Mouse (Mus musculus) hindlimb bud, embryonic 11.5 days (tissue): ENCODE results near the gene Gucy2c.
"Not testable (repeated sequence)": the region's sequence is repeated elsewhere in the genome, so short reads cannot be mapped to it uniquely, and the experiment has no call there.

Source experiments
- DNase-seq: peaks from one replicate; pipeline ENCODE4 v3.0.0-alpha.2; 2012; ENCODE audit warnings: low read depth, low spot score; ENCODE audit errors: extremely low spot score

Gene Gucy2c

GRCm38 (mm10) chr6:136803739-136804633, 22.4 kb upstream of the Gucy2c start, which contains the start of gene Hist4h4:
Gene Hist4h4, minus strand, starts transcription at chr6:136804415.
- peak; percentile 100 for DNase-seq

DNA sequence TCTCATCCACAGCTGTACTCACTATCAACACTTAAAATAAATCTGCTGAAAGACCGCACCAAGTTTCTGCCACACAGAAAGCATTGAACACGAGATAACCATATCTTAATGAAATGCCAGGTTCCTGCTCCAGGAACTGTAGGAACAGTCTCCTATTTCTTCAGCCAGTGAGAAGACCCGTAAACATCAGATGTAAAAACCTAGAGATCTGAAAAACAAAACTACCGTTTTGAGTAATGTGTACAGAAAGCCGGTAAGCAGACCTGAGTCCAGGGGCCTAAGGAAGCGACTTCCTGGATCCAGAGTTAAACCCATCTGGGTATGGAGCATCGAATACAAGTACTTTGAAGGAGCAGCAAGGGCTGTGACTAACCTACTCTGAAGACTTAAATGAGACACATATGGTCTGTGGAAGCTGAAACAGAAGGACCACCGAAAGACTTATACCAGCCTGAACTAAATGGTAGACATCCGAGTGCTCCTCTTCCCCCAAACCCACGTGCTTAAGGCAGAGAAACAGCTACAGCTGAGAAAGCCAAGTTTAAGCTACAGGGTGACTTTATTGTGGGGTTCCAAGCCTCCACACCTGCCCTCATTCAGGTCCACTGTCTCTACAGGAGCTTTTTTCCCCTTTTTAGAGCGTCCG, 21.7 kb upstream of the Gucy2c start:
- DNase-seq, result no peak

GRCm38 (mm10) chr6:136801274-136801673, 19.7 kb upstream of the Gucy2c start:
- no peak for DNase-seq

- DNase-seq, result no peak
These were observed 19.1 kb upstream of the Gucy2c start for GRCm38 (mm10) chr6:136800710-136801109.

- DNase-seq, result not testable (repeated sequence)
These were observed 16.5 kb upstream of the Gucy2c start for GRCm38 (mm10) chr6:136797874-136798693.

DNA sequence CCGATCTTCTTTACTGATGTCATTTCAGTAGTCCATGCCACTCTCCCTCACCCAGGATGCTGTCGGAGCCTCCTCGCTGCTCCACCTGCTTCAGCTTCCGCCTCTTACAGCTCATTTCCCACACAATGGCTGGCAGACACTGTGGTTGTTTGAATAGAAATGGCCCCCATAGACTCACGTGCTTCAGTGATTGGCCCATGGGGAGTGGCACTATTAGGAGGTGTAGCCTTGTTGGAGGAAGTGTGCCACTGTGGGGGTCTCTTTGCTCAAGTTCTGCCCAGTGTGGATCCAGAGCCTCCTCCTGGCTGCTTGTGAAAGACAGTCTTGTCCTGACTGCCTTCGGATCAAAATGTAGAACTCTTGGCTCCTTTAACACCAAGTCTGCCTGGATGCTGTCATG, 14.3 kb upstream of the Gucy2c start:
- DNase-seq, result no peak

GRCm38 (mm10) chr6:136795110-136795509, 13.5 kb upstream of the Gucy2c start:
- DNase-seq, result no peak

GRCm38 (mm10) chr6:136793831-136794525, 12.4 kb upstream of the Gucy2c start:
- no peak for DNase-seq

GRCm38 (mm10) chr6:136792884-136793758, 11.6 kb upstream of the Gucy2c start:
- no peak for DNase-seq

DNA sequence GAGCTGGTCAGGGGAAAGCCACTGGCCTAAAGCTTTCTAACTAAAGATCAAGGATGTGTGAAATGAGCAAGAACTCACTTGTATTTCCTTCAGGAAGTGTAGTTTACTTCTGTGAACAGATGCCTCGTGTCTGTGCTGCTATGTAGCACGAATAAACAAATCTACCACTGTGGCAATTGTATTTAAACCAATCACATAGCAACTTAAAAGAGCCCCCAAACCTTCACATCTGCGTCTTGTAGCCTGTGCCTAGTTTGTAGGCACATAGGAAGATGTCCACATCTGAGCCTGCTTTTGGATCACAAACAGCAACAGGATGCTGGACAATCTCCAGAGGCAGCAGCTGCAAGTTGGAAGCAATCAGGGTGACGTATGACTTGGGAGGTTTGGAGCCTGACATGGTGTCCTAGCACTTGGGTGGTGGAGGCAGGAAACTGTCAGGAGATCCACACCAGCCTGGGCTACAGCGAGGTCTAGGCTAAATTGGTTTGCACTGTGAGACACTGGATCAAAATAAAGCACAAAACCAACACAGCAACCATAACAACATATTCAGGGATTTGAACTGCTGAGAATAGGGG, 7.9 kb upstream of the Gucy2c start:
- no peak for DNase-seq

- no peak for DNase-seq
These were observed 1.2 kb upstream of the Gucy2c start for GRCm38 (mm10) chr6:136782761-136783160.

DNA sequence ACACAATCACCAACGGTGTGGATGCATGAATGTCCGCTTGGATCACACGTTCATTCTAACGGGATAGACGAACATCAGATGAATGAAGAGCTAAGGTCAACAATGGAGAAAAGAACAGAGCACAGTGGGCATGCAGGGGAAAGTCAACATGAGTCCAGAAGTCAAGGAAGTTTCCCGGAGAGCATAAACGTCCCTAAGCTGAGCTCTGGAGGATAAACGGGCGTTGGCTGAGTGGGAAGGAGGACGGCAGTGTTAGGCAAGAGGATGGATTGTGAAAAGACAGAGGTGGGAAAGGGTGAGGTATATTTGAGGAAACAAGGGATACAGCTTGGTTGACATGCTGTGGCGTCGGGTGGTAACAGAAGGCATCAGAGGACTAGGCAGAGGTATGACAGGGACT, 581 bp upstream of the Gucy2c start:
- DNase-seq, result no peak

DNA sequence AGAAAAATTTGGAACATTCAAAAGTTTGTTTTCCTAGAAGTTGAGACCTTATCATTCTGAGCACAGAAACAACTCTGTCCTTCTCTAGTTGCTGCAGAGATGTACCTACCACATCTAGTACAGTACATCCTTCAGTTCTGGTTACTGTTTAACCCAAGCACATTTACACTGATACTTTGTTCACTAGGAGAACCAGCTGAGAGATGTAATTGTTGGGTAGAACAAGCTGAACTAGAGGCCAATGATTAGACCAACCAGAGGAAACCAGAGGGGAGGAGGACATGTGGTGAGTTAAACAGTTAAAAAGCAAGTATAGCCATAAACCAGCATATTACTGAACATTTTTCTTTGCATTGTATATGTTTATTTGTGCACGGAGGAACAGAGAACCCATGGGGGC, 5.2 kb downstream of the Gucy2c start:
- DNase-seq, result no peak

DNA sequence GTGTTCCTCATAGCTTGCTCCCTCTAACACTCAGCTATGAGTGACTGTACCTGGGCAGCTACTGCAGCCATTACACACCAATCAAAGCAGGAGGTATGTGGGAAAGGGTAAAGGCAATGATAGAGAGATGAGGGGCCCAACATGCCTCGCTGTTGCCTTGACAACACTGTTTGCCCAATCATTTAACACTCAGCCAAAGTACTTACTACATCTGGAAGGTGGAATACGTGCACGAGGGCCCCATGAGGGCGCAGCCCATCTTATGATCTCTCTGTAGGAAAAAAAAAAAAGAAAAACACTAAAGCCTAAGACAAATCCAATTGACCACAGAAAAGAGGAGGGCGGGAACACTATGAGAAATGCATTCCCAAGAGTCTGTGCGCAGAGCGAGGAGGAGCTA, 11.7 kb downstream of the Gucy2c start:
- DNase-seq, result no peak

DNA sequence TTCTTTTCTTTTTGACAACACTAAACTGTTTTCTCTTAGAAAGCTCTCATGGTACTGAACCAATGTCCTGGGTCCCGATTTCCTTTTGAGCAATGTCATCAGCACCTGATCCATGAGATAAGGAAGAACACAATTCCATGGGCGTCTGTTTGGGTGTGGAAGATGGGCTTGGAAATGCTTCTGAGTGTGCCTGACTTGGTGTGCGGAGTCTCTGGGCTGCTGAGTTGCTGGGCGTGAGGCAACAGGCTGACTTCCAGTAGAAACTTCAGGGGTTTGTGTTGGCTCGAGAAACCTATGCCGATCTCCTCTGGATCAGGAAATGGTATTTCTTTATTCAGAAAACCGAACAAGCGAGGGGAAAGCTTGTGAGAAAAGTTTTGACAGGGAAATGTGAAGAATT, 12.4 kb downstream of the Gucy2c start:
- no peak for DNase-seq

GRCm38 (mm10) chr6:136763912-136764311, 17.7 kb downstream of the Gucy2c start:
- no peak for DNase-seq

DNA sequence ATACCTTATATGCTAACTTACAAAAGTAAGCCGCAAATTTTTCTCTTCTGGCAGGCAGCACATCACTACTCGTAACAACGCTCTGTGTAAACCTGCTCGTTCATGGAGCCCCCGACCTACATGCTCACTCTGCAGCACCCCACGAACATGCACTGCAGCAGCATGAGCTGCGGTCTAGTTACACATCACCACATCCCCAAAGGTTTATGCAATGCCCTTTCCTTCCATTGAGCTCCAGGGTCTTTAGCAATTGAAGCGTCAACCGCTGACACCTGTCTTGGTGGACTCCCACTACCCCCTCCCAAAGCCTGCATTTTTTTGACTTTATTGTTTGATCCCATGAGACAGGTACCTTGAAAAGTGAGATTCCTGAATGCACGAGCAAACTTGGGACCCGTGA, 31.0 kb downstream of the Gucy2c start:
- DNase-seq, result no peak

DNA sequence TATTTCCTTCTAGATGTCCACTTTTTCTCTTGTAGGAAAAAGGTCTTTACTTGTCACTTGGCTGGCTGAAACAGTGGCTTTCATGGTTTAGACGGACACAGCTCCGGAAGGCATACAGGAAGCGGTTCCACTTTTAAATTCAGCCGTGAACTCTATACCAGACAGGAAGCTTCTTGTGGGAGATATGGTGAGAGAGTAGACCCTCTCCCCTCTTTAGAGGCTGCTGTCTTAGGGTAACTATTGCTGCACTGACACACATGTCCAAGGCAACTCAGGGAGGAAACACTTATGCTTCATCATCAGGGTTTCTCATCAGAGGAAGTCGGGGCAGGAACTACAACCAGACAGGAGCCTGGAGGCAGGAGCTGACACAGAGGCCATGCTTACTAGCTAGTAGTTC, 36.0 kb downstream of the Gucy2c start:
- no peak for DNase-seq

- no peak for DNase-seq
These were observed 37.8 kb downstream of the Gucy2c start for GRCm38 (mm10) chr6:136743729-136744128.
